ENCODE assay signal across 9 mouse cellular contexts in the genomic region with DNA sequence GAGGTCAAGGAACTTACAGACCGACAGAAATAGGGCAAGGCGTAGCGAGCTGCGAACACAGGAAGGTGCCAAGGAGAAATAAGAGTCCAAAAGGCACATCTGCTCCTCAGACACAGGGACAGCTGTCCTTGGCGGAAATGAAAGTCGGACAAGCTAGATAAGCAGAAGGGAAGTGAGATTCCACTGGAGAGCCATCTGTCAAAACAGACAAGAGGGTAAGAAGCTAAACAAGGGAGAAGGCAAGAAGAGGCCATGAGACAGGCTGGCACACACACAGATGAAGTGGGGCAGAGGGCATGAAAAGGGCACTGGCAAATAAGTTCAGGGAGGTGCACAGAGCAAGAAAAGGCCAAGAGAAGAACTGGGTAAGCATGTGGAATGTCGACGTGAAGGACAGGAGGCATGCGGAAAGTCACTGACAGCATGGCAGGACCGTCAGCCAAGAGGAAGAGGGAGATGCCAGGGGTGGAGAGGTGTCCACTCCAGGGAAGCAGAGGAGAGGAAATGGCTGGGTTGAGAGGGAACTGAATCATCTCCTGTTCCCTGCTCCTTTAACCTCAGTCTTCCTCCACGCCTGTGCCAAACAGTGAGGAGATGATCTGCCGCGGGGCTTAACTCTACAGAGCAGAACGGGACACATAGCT.
A peak's percentile ranks its signal among the peaks of the same experiment; 100 is the strongest.
DNase-seq lines count a peak whose midpoint lies in the region; ATAC-seq lines count a peak whose summit lies in the region.
"Had no signal": no experiment of that assay in that cellular context is flagged by ENCODE, and none has a peak within 500 bp of the region (broad histone marks: within the 10 kb centered on the region; RNA-seq: fewer than 3 reads in every experiment).

No protein-coding gene starts in this region.

- WGBS in forebrain, embryonic 13.5 days: 87% methylated on average over 14 of the region's 14 CpGs

- H3K4me1 ChIP-seq in forebrain, embryonic 13.5 days: no peaks in the 10 kb centered on the region

- no peaks in the 10 kb centered on the region for H3K9me3 ChIP-seq in forebrain, embryonic 13.5 days (replicated peaks)

- peak; percentile 64 to 66 for DNase-seq in cerebellum, postnatal 10 days
- DNase-seq in cerebellum, postnatal 4 days (ENCODE audit: low spot score in 2 of 2): no peak
- DNase-seq in MEL-GATA-1-ER (ENCODE audit: extremely low read depth, low read depth): peak; percentile 60
- DNase-seq in heart, adult 9 months (ENCODE audit: low spot score in 2 of 2): peak; percentile 39 to 67
- DNase-seq in kidney, postnatal 14 days: peak; percentile 69
- DNase-seq in right cerebral cortex, adult 2 months (ENCODE audit: low spot score in 2 of 2): no peak

- ATAC-seq in megakaryocyte-erythroid progenitor cell, adult 5-6 weeks (replicated peaks; ENCODE audit: low FRiP score, low TSS enrichment, poor library complexity, severe bottlenecking): peak; percentile 60
- no peak for ATAC-seq in forebrain, embryonic 13.5 days

- no peak overlapping the region for H3K4me3 ChIP-seq in forebrain, embryonic 13.5 days
- H3K4me3 ChIP-seq: myocyte had no signal

- no peak overlapping the region for H3K4me2 ChIP-seq in forebrain, embryonic 13.5 days

- no peak overlapping the region for H3K9ac ChIP-seq in forebrain, embryonic 13.5 days

- H3K27ac ChIP-seq in forebrain, embryonic 13.5 days: no peak overlapping the region; the same call in 1 of the 2 replicates

- no peaks in the 10 kb centered on the region for H3K36me3 ChIP-seq in forebrain, embryonic 13.5 days (ENCODE audit: poor library complexity, severe bottlenecking)

- H3K27me3 ChIP-seq in forebrain, embryonic 13.5 days: no peaks in the 10 kb centered on the region

Comparison
In these comparisons a context has a peak if more than half of its experiments do, and no peak if none do; other contexts are left out.
1. DNase-seq: peak in cerebellum, postnatal 10 days (2 of 2), MEL-GATA-1-ER (single experiment), heart, adult 9 months (2 of 2) and kidney, postnatal 14 days (single experiment); none in cerebellum, postnatal 4 days (0 of 2) and right cerebral cortex, adult 2 months (0 of 2).